9 mouse cellular contexts compared by ENCODE assay signal in the genomic region with DNA sequence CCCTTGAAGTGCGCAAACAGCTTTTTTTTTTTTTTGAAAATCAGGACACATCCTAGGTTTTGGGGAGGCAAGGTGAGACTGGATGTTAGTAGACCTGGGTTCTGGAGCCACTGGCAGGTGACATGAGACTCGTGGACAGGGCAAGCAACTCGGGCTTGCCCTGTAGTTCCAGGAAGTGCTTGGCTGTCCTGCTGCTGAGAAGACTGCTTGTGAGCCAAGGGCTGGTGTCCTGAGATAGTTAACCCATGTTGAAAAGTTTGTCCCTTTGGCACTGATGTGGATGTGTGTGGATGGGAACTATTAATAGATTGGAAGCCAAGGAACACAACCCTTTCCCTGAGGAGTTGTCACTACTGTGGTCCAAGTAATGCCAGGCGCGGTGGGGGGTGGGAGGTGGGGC. TPM values are rescaled to one million over a fixed set of nuclear protein-coding genes. Genes with fewer than 3 reads are reported as not detected.
A peak's percentile ranks its signal among the peaks of the same experiment; 100 is the strongest.
DNase-seq lines count a peak whose midpoint lies in the region; ATAC-seq and TF ChIP-seq lines count a peak whose summit lies in the region.
"Had no signal": no experiment of that assay in that cellular context is flagged by ENCODE, and none has a peak within 500 bp of the region (broad histone marks: within the 10 kb centered on the region; RNA-seq: fewer than 3 reads in every experiment).

No protein-coding gene starts in this region.

- H3K9me3 ChIP-seq in embryonic facial prominence, embryonic 12.5 days, result no peaks in the 10 kb centered on the region
- H3K9me3 ChIP-seq in midbrain, embryonic 13.5 days, result no peaks in the 10 kb centered on the region

- H3K4me2 ChIP-seq in embryonic facial prominence, embryonic 12.5 days (replicated peaks), result peak overlapping the region; percentile 100
- peak overlapping the region; percentile 95 for H3K4me2 ChIP-seq in midbrain, embryonic 13.5 days (replicated peaks)

- H3K4me3 ChIP-seq in kidney, adult 2 months (ENCODE audit: insufficient read depth, low read depth, low read length), result no peak overlapping the region
- H3K4me3 ChIP-seq in embryonic facial prominence, embryonic 12.5 days, result no peak overlapping the region
- peak overlapping the region; percentile 61 for H3K4me3 ChIP-seq in midbrain, embryonic 13.5 days (replicated peaks)
- H3K4me3 ChIP-seq: myocyte had no signal

- no peaks in the 10 kb centered on the region for H3K27me3 ChIP-seq in kidney, adult 2 months (replicated peaks; ENCODE audit: control insufficient read depth, insufficient read depth, low read length)
- peaks cover 50% of the 10 kb centered on the region for H3K27me3 ChIP-seq in embryonic facial prominence, embryonic 12.5 days
- peaks cover 25% of the 10 kb centered on the region for H3K27me3 ChIP-seq in midbrain, embryonic 13.5 days

- intact Hi-C loops in gastrocnemius, postnatal 14 days (cut with DNase I; ENCODE audit: low total_unique reads), result no loop called here

- DNase-seq in kidney, adult 2 months, result peak; percentile 76
- no peak for DNase-seq in kidney, adult 8-10 months
- DNase-seq in gastrocnemius, postnatal 14 days, result peak; percentile 46
- DNase-seq in spleen, adult 12 weeks (ENCODE audit: low spot score), result no peak
- no peak for DNase-seq in adrenal gland, postnatal 14 days
- no peak for DNase-seq in urinary bladder, postnatal 4 days (ENCODE audit: low spot score in 2 of 2)

- TF ChIP-seq POLR2A in kidney, adult 2 months (IDR thresholded peaks at IDR 0.05; ENCODE audit: low read depth, low read length), result no peak

- TF ChIP-seq CTCF in kidney, adult 2 months (conservative IDR thresholded peaks at IDR 0.05; ENCODE audit: insufficient read depth, insufficient read length, low read depth, low read length), result no peak

- H3K4me1 ChIP-seq in kidney, adult 2 months (ENCODE audit: control insufficient read depth, insufficient read depth, low read length), result peaks cover 6% of the 10 kb centered on the region; the same call in 1 of the 2 replicates
- peaks cover 8% of the 10 kb centered on the region; the same call in 1 of the 2 replicates for H3K4me1 ChIP-seq in embryonic facial prominence, embryonic 12.5 days
- peaks cover 36% of the 10 kb centered on the region for H3K4me1 ChIP-seq in midbrain, embryonic 13.5 days (replicated peaks)

- no peaks in the 10 kb centered on the region for H3K36me3 ChIP-seq in kidney, adult 2 months (ENCODE audit: control insufficient read depth, insufficient read depth, low read length)
- no peaks in the 10 kb centered on the region for H3K36me3 ChIP-seq in embryonic facial prominence, embryonic 12.5 days
- H3K36me3 ChIP-seq in midbrain, embryonic 13.5 days, result no peaks in the 10 kb centered on the region

- no peak for ATAC-seq in embryonic facial prominence, embryonic 12.5 days (ENCODE audit: insufficient number of reproducible peaks, insufficient read depth, low FRiP score, low TSS enrichment)
- ATAC-seq in midbrain, embryonic 13.5 days, result peak; percentile 32

- H3K9ac ChIP-seq in embryonic facial prominence, embryonic 12.5 days, result no peak overlapping the region
- no peak overlapping the region for H3K9ac ChIP-seq in midbrain, embryonic 13.5 days (replicated peaks)

- H3K27ac ChIP-seq in kidney, adult 2 months (ENCODE audit: insufficient read depth, low read depth, low read length), result no peak overlapping the region
- no peak overlapping the region for H3K27ac ChIP-seq in embryonic facial prominence, embryonic 12.5 days
- H3K27ac ChIP-seq in midbrain, embryonic 13.5 days, result no peak overlapping the region

- 35% methylated on average over 5 of the region's 5 CpGs for WGBS in kidney, adult 2 months
- 13% methylated on average over 5 of the region's 5 CpGs for WGBS in embryonic facial prominence, embryonic 12.5 days
- WGBS in midbrain, embryonic 13.5 days, result 7% methylated on average over 5 of the region's 5 CpGs

RNA-seq across cellular contexts. Expression of a gene that starts 0.6 kb away (rescaled TPM):
- 28.6 and 31.5 TPM in 2 replicates for polyA plus RNA-seq in kidney, adult 2 months (2012; rRNA removed)
- 2.8 and 3.0 TPM in 2 replicates for polyA plus RNA-seq in embryonic facial prominence, embryonic 12.5 days (2016; fragmentation: Nextera tagmentation; extraction: Ambion mirVana)
- 10 to 100 TPM; 65.3 to 75.4 TPM for total RNA-seq in gastrocnemius, postnatal 14 days (2021)
- 3.2 and 3.8 TPM in 2 replicates for polyA plus RNA-seq in midbrain, embryonic 13.5 days (2015; fragmentation: Nextera tagmentation; extraction: Ambion mirVana)
- total RNA-seq in adrenal gland, postnatal 14 days (2021), result 2.9 and 3.0 TPM in 2 replicates

RNA-seq across cellular contexts. Expression of a gene that starts 52.5 kb away (rescaled TPM):
- polyA plus RNA-seq in kidney, adult 2 months (2012; rRNA removed), result 99.5 and 103 TPM in 2 replicates
- 57.5 and 72.7 TPM in 2 replicates for polyA plus RNA-seq in embryonic facial prominence, embryonic 12.5 days (2016; fragmentation: Nextera tagmentation; extraction: Ambion mirVana)
- 10 to 100 TPM; 75.4 to 80.1 TPM for total RNA-seq in gastrocnemius, postnatal 14 days (2021)
- polyA plus RNA-seq in midbrain, embryonic 13.5 days (2015; fragmentation: Nextera tagmentation; extraction: Ambion mirVana), result 72.3 and 75.8 TPM in 2 replicates
- 63.7 and 65.9 TPM in 2 replicates for total RNA-seq in adrenal gland, postnatal 14 days (2021)

Comparison
In these comparisons a context has a peak if more than half of its experiments do, and no peak if none do; other contexts are left out.
1. DNase-seq: peak in kidney, adult 2 months (single experiment) and gastrocnemius, postnatal 14 days (single experiment); none in kidney, adult 8-10 months (0 of 2), spleen, adult 12 weeks (single experiment), adrenal gland, postnatal 14 days (single experiment) and urinary bladder, postnatal 4 days (0 of 2).